Mouse (Mus musculus) MEL (cell line): ENCODE measurements at regions not wholly inside any gene's neighbourhood (a gene's known extent, or its start where the extent isn't known, plus 50 kb on each side); places are given as distances from the start of the nearest gene placed in this dataset.

Experiments used
- DNase-seq: peaks from one replicate; pipeline ENCODE4 v3.0.0; 2011; ENCODE audit warnings: low read depth, low spot score
- H3K27ac ChIP-seq: 2 replicates; pipeline ENCODE4 v1.5.1; 2012; ENCODE audit warnings: low read depth, mild to moderate bottlenecking, control low read depth, low read length, moderate library complexity; ENCODE audit not compliant: control insufficient read depth
- H3K27me3 ChIP-seq, 2 experiments: fragments of 150-350 bp in 1 of 2; sonication (generic) in 1 of 2; 2 replicates each; pipeline ENCODE4 v1.6.1; 2012; ENCODE audit warnings: low read length in 2 of 2, mild to moderate bottlenecking in 2 of 2, improper control_type of control experiment in 1 of 2, moderate library complexity in 1 of 2; ENCODE audit not compliant: insufficient read depth in 2 of 2, control insufficient read depth in 1 of 2
- H3K36me3 ChIP-seq, 2 experiments: 2 replicates each; pipeline ENCODE4 v1.6.1; 2012 to 2014; ENCODE audit warnings: low read length in 2 of 2, improper control_type of control experiment in 1 of 2, inconsistent platforms in 1 of 2, mild to moderate bottlenecking in 1 of 2; ENCODE audit not compliant: insufficient read depth in 2 of 2, control insufficient read depth in 1 of 2
- H3K4me1 ChIP-seq, 2 experiments: fragments of 150-350 bp in 1 of 2; sonication (generic) in 1 of 2; 2 replicates each; pipeline ENCODE4 v1.6.1; 2012; ENCODE audit warnings: low read length in 2 of 2, improper control_type of control experiment in 1 of 2, mild to moderate bottlenecking in 1 of 2; ENCODE audit not compliant: insufficient read depth in 2 of 2, control insufficient read depth in 1 of 2
- H3K4me3 ChIP-seq, 2 experiments: fragments of 150-350 bp in 1 of 2; sonication (generic) in 1 of 2; 2 replicates each; pipeline ENCODE4 v1.5.1; 2012; ENCODE audit warnings: low read depth in 2 of 2, low read length in 2 of 2, mild to moderate bottlenecking in 2 of 2, moderate library complexity in 2 of 2, control low read depth in 1 of 2, improper control_type of control experiment in 1 of 2; ENCODE audit not compliant: control insufficient read depth in 1 of 2, insufficient read depth in 1 of 2
- H3K79me2 ChIP-seq: 2 replicates; pipeline ENCODE4 v1.6.1; 2012; ENCODE audit warnings: mild to moderate bottlenecking, low read length, moderate library complexity; ENCODE audit not compliant: control insufficient read depth, poor library complexity, insufficient read depth
- H3K9ac ChIP-seq: 2 replicates; pipeline ENCODE4 v1.6.1; 2012; ENCODE audit warnings: low read depth, mild to moderate bottlenecking, control low read depth, low read length, moderate library complexity; ENCODE audit not compliant: control insufficient read depth, poor library complexity, severe bottlenecking
- H3K9me3 ChIP-seq: fragments of 150-350 bp; sonication (generic); replicated peaks from 2 replicates; pipeline ENCODE4 v1.6.1; 2012; ENCODE audit warnings: mild to moderate bottlenecking, low read length, improper control_type of control experiment, moderate library complexity; ENCODE audit not compliant: insufficient read depth
- BHLHE40 ChIP-seq: IDR thresholded peaks from 2 replicates; pipeline ENCODE4 v1.6.1; 2012; ENCODE audit warnings: low read depth, mild to moderate bottlenecking, inconsistent platforms, low read length, improper control_type of control experiment, borderline replicate concordance
- CHD1 ChIP-seq: IDR thresholded peaks from 2 replicates; pipeline ENCODE4 v1.6.1; 2012; ENCODE audit warnings: low read depth, mild to moderate bottlenecking, inconsistent platforms, low read length, improper control_type of control experiment
- CHD2 ChIP-seq: IDR thresholded peaks from 2 replicates; pipeline ENCODE4 v1.6.1; 2011; ENCODE audit warnings: low read length, improper control_type of control experiment
- CTCF ChIP-seq, 3 experiments: IDR thresholded peaks in 2 of 3; conservative IDR thresholded peaks in 1 of 3; 2 replicates each; pipeline ENCODE4 v1.5.1; 2011 to 2012; ENCODE audit warnings: low read length in 3 of 3, low read depth in 2 of 3, mild to moderate bottlenecking in 2 of 3, improper control_type of control experiment in 1 of 3, inconsistent platforms in 1 of 3, mixed read lengths in 1 of 3, moderate library complexity in 1 of 3; ENCODE audit not compliant: control insufficient read depth in 1 of 3, insufficient read depth in 1 of 3, poor library complexity in 1 of 3, severe bottlenecking in 1 of 3
- KAT2A ChIP-seq: conservative IDR thresholded peaks from 2 replicates; pipeline ENCODE4 v1.6.1; 2012; ENCODE audit warnings: low read depth, low read length, improper control_type of control experiment, inconsistent platforms
- MAFK ChIP-seq: IDR thresholded peaks from 2 replicates; pipeline ENCODE4 v1.6.1; 2011; ENCODE audit warnings: low read depth, mild to moderate bottlenecking, low read length, improper control_type of control experiment, borderline replicate concordance
- MAZ ChIP-seq: IDR thresholded peaks from 2 replicates; pipeline ENCODE4 v1.6.1; 2012; ENCODE audit warnings: low read depth, mild to moderate bottlenecking, inconsistent platforms, low read length, improper control_type of control experiment
- MEF2A ChIP-seq: IDR thresholded peaks from 2 replicates; pipeline ENCODE4 v1.6.1; 2014; ENCODE audit warnings: low read depth, mild to moderate bottlenecking, inconsistent platforms, low read length, improper control_type of control experiment; ENCODE audit not compliant: poor library complexity, insufficient replicate concordance, severe bottlenecking; ENCODE audit errors: extremely low read depth
- MXI1 ChIP-seq: IDR thresholded peaks from 2 replicates; pipeline ENCODE4 v1.6.1; 2011; ENCODE audit warnings: mild to moderate bottlenecking, low read depth, low read length, improper control_type of control experiment
- MYB ChIP-seq: IDR thresholded peaks from 2 replicates; pipeline ENCODE4 v1.6.1; 2011; ENCODE audit warnings: mild to moderate bottlenecking, low read depth, low read length, improper control_type of control experiment
- NRF1 ChIP-seq: IDR thresholded peaks from 2 replicates; pipeline ENCODE4 v1.6.1; 2014; ENCODE audit warnings: low read depth, mild to moderate bottlenecking, inconsistent platforms, low read length, improper control_type of control experiment, moderate library complexity; ENCODE audit not compliant: poor library complexity, insufficient read depth, severe bottlenecking
- POLR2AphosphoS2 ChIP-seq: IDR thresholded peaks from 2 replicates; pipeline ENCODE4 v1.6.1; 2011; ENCODE audit warnings: low read length, improper control_type of control experiment
- POLR2AphosphoS5 ChIP-seq: IDR thresholded peaks from 2 replicates; pipeline ENCODE4 v1.6.1; 2012; ENCODE audit warnings: low read depth, borderline replicate concordance, mild to moderate bottlenecking, inconsistent platforms, low read length, moderate library complexity, mixed read lengths
- RAD21 ChIP-seq: IDR thresholded peaks from 2 replicates; pipeline ENCODE4 v1.6.1; 2011; ENCODE audit warnings: mild to moderate bottlenecking, low read depth, low read length, improper control_type of control experiment
- RCOR1 ChIP-seq: IDR thresholded peaks from 2 replicates; pipeline ENCODE4 v1.6.1; 2012; ENCODE audit warnings: low read depth, mild to moderate bottlenecking, inconsistent platforms, low read length, improper control_type of control experiment
- SIN3A ChIP-seq: IDR thresholded peaks from 2 replicates; pipeline ENCODE4 v1.6.1; 2012; ENCODE audit warnings: low read length, improper control_type of control experiment, inconsistent platforms
- SMC3 ChIP-seq: IDR thresholded peaks from 2 replicates; pipeline ENCODE4 v1.6.1; 2011; ENCODE audit warnings: low read depth, low read length, improper control_type of control experiment
- UBTF ChIP-seq: IDR thresholded peaks from 2 replicates; pipeline ENCODE4 v1.6.1; 2012; ENCODE audit warnings: low read depth, mild to moderate bottlenecking, inconsistent platforms, low read length, improper control_type of control experiment, moderate library complexity, borderline replicate concordance; ENCODE audit not compliant: insufficient read depth
- USF1 ChIP-seq: IDR thresholded peaks from 2 replicates; pipeline ENCODE4 v1.6.1; 2014; ENCODE audit warnings: low read depth, mild to moderate bottlenecking, inconsistent platforms, low read length, improper control_type of control experiment, moderate library complexity
- USF2 ChIP-seq, 2 experiments: IDR thresholded peaks; 2 replicates each; pipeline ENCODE4 v1.6.1; 2011 to 2012; ENCODE audit warnings: improper control_type of control experiment in 2 of 2, low read length in 2 of 2, borderline replicate concordance in 1 of 2, inconsistent platforms in 1 of 2, low read depth in 1 of 2, mild to moderate bottlenecking in 1 of 2; ENCODE audit not compliant: insufficient read depth in 1 of 2
- ZC3H11A ChIP-seq: IDR thresholded peaks from 2 replicates; pipeline ENCODE4 v1.6.1; 2012; ENCODE audit warnings: low read depth, mild to moderate bottlenecking, inconsistent platforms, low read length, improper control_type of control experiment
- ZKSCAN1 ChIP-seq: IDR thresholded peaks from 2 replicates; pipeline ENCODE4 v1.6.1; 2012; ENCODE audit warnings: low read depth, mild to moderate bottlenecking, inconsistent platforms, low read length, improper control_type of control experiment, moderate library complexity
- ZMIZ1 ChIP-seq: IDR thresholded peaks from 2 replicates; pipeline ENCODE4 v1.6.1; 2012; ENCODE audit warnings: low read depth, mild to moderate bottlenecking, inconsistent platforms, low read length, improper control_type of control experiment, moderate library complexity

- H3K27ac ChIP-seq: no peak overlapping the region
- no peaks in the 10 kb centered on the region for H3K9me3 ChIP-seq
- TF ChIP-seq CHD1: no peak
- no peak for TF ChIP-seq USF2 (IDR thresholded peaks at IDR 0.05; ENCODE audit: borderline replicate concordance in 1 of 2, insufficient read depth in 1 of 2, low read depth in 1 of 2, low read length in 2 of 2)
- no peak for TF ChIP-seq MAZ
- TF ChIP-seq SIN3A: no peak
- no peak for TF ChIP-seq UBTF
- TF ChIP-seq RCOR1: no peak
- no peak for TF ChIP-seq POLR2AphosphoS2
- TF ChIP-seq RAD21: no peak
- TF ChIP-seq USF1: no peak
- no peak for TF ChIP-seq KAT2A
- TF ChIP-seq ZMIZ1: no peak
- no peak for TF ChIP-seq CHD2
- TF ChIP-seq BHLHE40: no peak
- no peak for TF ChIP-seq NRF1
- no peak for TF ChIP-seq POLR2AphosphoS5
- no peak for TF ChIP-seq MXI1
- no peak for TF ChIP-seq CTCF (IDR thresholded peaks at IDR 0.05 in 2 of 3, conservative IDR thresholded peaks at IDR 0.05 in 1 of 3; ENCODE audit: control insufficient read depth in 1 of 3, insufficient read depth in 1 of 3, low read depth in 2 of 3, low read length in 3 of 3, poor library complexity in 1 of 3, severe bottlenecking in 1 of 3)
- no peak for TF ChIP-seq MAFK
- TF ChIP-seq ZC3H11A: no peak
- TF ChIP-seq MEF2A: no peak
- no peaks in the 10 kb centered on the region for H3K4me1 ChIP-seq
- H3K79me2 ChIP-seq: no peaks in the 10 kb centered on the region
- H3K9ac ChIP-seq: no peak overlapping the region
- no peaks in the 10 kb centered on the region for H3K36me3 ChIP-seq
- no peak overlapping the region for H3K4me3 ChIP-seq
- H3K27me3 ChIP-seq: no peaks in the 10 kb centered on the region
- no peak for DNase-seq
Measured at GRCm38 (mm10) chr13:47735426-47736063, 525.5 kb upstream of the Id4 start.

GRCm38 (mm10) chr13:47748906-47749305 lies 512.1 kb upstream of the Id4 start:
- H3K4me1 ChIP-seq: no peaks in the 10 kb centered on the region
- no peaks in the 10 kb centered on the region for H3K9me3 ChIP-seq
- no peak overlapping the region for H3K9ac ChIP-seq
- no peaks in the 10 kb centered on the region for H3K27me3 ChIP-seq
- no peak for DNase-seq
- no peaks in the 10 kb centered on the region for H3K36me3 ChIP-seq
- no peak overlapping the region for H3K27ac ChIP-seq
- no peak overlapping the region for H3K4me3 ChIP-seq
- no peak for TF ChIP-seq KAT2A
- no peak for TF ChIP-seq SMC3
- no peak for TF ChIP-seq ZKSCAN1
- no peak for TF ChIP-seq RCOR1
- TF ChIP-seq MAFK: no peak
- no peak for TF ChIP-seq MYB
- no peak for TF ChIP-seq CTCF (IDR thresholded peaks at IDR 0.05 in 2 of 3, conservative IDR thresholded peaks at IDR 0.05 in 1 of 3; ENCODE audit: control insufficient read depth in 1 of 3, insufficient read depth in 1 of 3, low read depth in 2 of 3, low read length in 3 of 3, poor library complexity in 1 of 3, severe bottlenecking in 1 of 3)
- no peaks in the 10 kb centered on the region for H3K79me2 ChIP-seq
